In genomic region chr4:115936646-115937045, GRCm38 (mm10) we compare ENCODE assay signal across 11 mouse cellular contexts. TPM values are rescaled to one million over a fixed set of nuclear protein-coding genes. Genes with fewer than 3 reads are reported as not detected.
A peak's percentile ranks its signal among the peaks of the same experiment; 100 is the strongest.
DNase-seq lines count a peak whose midpoint lies in the region; ATAC-seq and TF ChIP-seq lines count a peak whose summit lies in the region.
"Had no signal": no experiment of that assay in that cellular context is flagged by ENCODE, and none has a peak within 500 bp of the region (broad histone marks: within the 10 kb centered on the region; RNA-seq: fewer than 3 reads in every experiment).

No protein-coding gene starts in this region.

- H3K9ac ChIP-seq in midbrain, embryonic 13.5 days (replicated peaks) = peak overlapping the region; percentile 2; the same call in 1 of the 2 replicates
- H3K9ac ChIP-seq: stomach, embryonic 15.5 days had no signal

- no peaks in the 10 kb centered on the region for H3K9me3 ChIP-seq in midbrain, embryonic 13.5 days
- H3K9me3 ChIP-seq: stomach, embryonic 15.5 days had no signal

- intact Hi-C loops in gastrocnemius, postnatal 14 days (cut with DNase I; ENCODE audit: low total_unique reads) = no loop called here

- peak overlapping the region; percentile 60 for H3K4me2 ChIP-seq in midbrain, embryonic 13.5 days (replicated peaks)
- H3K4me2 ChIP-seq: liver, embryonic 11.5 days; stomach, embryonic 15.5 days had no signal

- WGBS in kidney, adult 2 months = 3% methylated on average over 20 of the region's 20 CpGs
- WGBS in midbrain, embryonic 13.5 days = 1% methylated on average over 20 of the region's 20 CpGs

- TF ChIP-seq CTCF in kidney, adult 2 months (conservative IDR thresholded peaks at IDR 0.05; ENCODE audit: insufficient read depth, insufficient read length, low read depth, low read length) = no peak

- no peak overlapping the region for H3K4me3 ChIP-seq in kidney, adult 2 months (ENCODE audit: insufficient read depth, low read depth, low read length)
- H3K4me3 ChIP-seq in midbrain, embryonic 13.5 days (replicated peaks) = peak overlapping the region; percentile 42

- peak; percentile 4 for DNase-seq in adrenal gland, adult 8-10 months
- no peak for DNase-seq in adrenal gland, postnatal 4 days (ENCODE audit: low spot score in 2 of 2)
- peak; percentile 12 for DNase-seq in kidney, adult 18-20 months
- DNase-seq in kidney, adult 2 months = no peak
- DNase-seq in gastrocnemius, postnatal 14 days = no peak
- DNase-seq in urinary bladder, postnatal 36 days (ENCODE audit: low spot score in 2 of 2) = no peak

- no peaks in the 10 kb centered on the region for H3K4me1 ChIP-seq in kidney, adult 2 months (ENCODE audit: control insufficient read depth, insufficient read depth, low read length)
- peaks cover 62% of the 10 kb centered on the region for H3K4me1 ChIP-seq in midbrain, embryonic 13.5 days (replicated peaks)

- no peak for TF ChIP-seq POLR2A in kidney, adult 2 months (IDR thresholded peaks at IDR 0.05; ENCODE audit: low read depth, low read length)

- ATAC-seq in granulocyte monocyte progenitor cell, adult 5-6 weeks (replicated peaks; ENCODE audit: poor library complexity, severe bottlenecking) = peak; percentile 24; the same call in 1 of the 2 replicates
- peak; percentile 15; the same call in 1 of the 2 replicates for ATAC-seq in midbrain, embryonic 13.5 days

- H3K27ac ChIP-seq in kidney, adult 2 months (ENCODE audit: insufficient read depth, low read depth, low read length) = no peak overlapping the region
- no peak overlapping the region for H3K27ac ChIP-seq in midbrain, embryonic 13.5 days
- H3K27ac ChIP-seq: stomach, embryonic 15.5 days had no signal

- H3K36me3 ChIP-seq in kidney, adult 2 months (ENCODE audit: control insufficient read depth, insufficient read depth, low read length) = no peaks in the 10 kb centered on the region
- no peaks in the 10 kb centered on the region for H3K36me3 ChIP-seq in midbrain, embryonic 13.5 days
- H3K36me3 ChIP-seq: stomach, embryonic 15.5 days had no signal

- H3K27me3 ChIP-seq in kidney, adult 2 months (replicated peaks; ENCODE audit: control insufficient read depth, insufficient read depth, low read length) = peaks cover 8% of the 10 kb centered on the region
- H3K27me3 ChIP-seq in midbrain, embryonic 13.5 days = peaks cover 93% of the 10 kb centered on the region

RNA-seq across cellular contexts. Expression of gene Dmbx1, which starts 3.1 kb away (rescaled TPM):
- not detected for total RNA-seq in adrenal gland, adult 8-10 months (2022)
- not detected for total RNA-seq in adrenal gland, postnatal 4 days (2021)
- not detected in 2 replicates for polyA plus RNA-seq in kidney, adult 2 months (2012; rRNA removed)
- total RNA-seq in granulocyte monocyte progenitor cell, adult 5-6 weeks (2014; fragmentation: Nextera tagmentation) = not detected in 2 replicates
- not detected in 2 replicates for total RNA-seq in granulocyte monocyte progenitor cell, adult 5-6 weeks (2017)
- polyA plus RNA-seq in midbrain, embryonic 13.5 days (2015; fragmentation: Nextera tagmentation; extraction: Ambion mirVana) = 10.9 and 11.7 TPM in 2 replicates
- not detected for total RNA-seq in gastrocnemius, postnatal 14 days (2021)
- polyA plus RNA-seq: kidney, embryonic 14.5 days; liver, embryonic 11.5 days had no signal

RNA-seq across cellular contexts. Expression of gene 6430628N08Rik, which starts 46.2 kb away (rescaled TPM):
- total RNA-seq in adrenal gland, adult 8-10 months (2022) = not detected
- not detected for total RNA-seq in adrenal gland, postnatal 4 days (2021)
- not detected in 2 replicates for polyA plus RNA-seq in kidney, adult 2 months (2012; rRNA removed)
- total RNA-seq in granulocyte monocyte progenitor cell, adult 5-6 weeks (2014; fragmentation: Nextera tagmentation) = not detected in 2 replicates
- total RNA-seq in granulocyte monocyte progenitor cell, adult 5-6 weeks (2017) = not detected in 2 replicates
- polyA plus RNA-seq in midbrain, embryonic 13.5 days (2015; fragmentation: Nextera tagmentation; extraction: Ambion mirVana) = 0.12 and 0.32 TPM in 2 replicates
- total RNA-seq in gastrocnemius, postnatal 14 days (2021) = not detected
- polyA plus RNA-seq: kidney, embryonic 14.5 days; liver, embryonic 11.5 days; stomach, embryonic 15.5 days had no signal

RNA-seq across cellular contexts. Expression of gene Kncn, which starts 52.4 kb away (rescaled TPM):
- not detected for total RNA-seq in adrenal gland, adult 8-10 months (2022)
- not detected for total RNA-seq in adrenal gland, postnatal 4 days (2021)
- 0.07 TPM in 1 of 2 replicates, not detected in the other for polyA plus RNA-seq in kidney, adult 2 months (2012; rRNA removed)
- not detected in 2 replicates for total RNA-seq in granulocyte monocyte progenitor cell, adult 5-6 weeks (2014; fragmentation: Nextera tagmentation)
- total RNA-seq in granulocyte monocyte progenitor cell, adult 5-6 weeks (2017) = not detected in 2 replicates
- polyA plus RNA-seq in midbrain, embryonic 13.5 days (2015; fragmentation: Nextera tagmentation; extraction: Ambion mirVana) = 0.24 TPM in 1 of 2 replicates, not detected in the other
- total RNA-seq in gastrocnemius, postnatal 14 days (2021) = not detected
- polyA plus RNA-seq: kidney, embryonic 14.5 days; liver, embryonic 11.5 days; stomach, embryonic 15.5 days had no signal

Comparison
In these comparisons a context has a peak if more than half of its experiments do, and no peak if none do; other contexts are left out.
1. DNase-seq: peak in adrenal gland, adult 8-10 months (single experiment) and kidney, adult 18-20 months (single experiment); none in adrenal gland, postnatal 4 days (0 of 2), kidney, adult 2 months (single experiment), gastrocnemius, postnatal 14 days (single experiment) and urinary bladder, postnatal 36 days (0 of 2).